8 mouse cellular contexts compared by ENCODE assay signal in genomic region chr19:6979486-6980380, GRCm38 (mm10). TPM values are rescaled to one million over a fixed set of nuclear protein-coding genes. Genes with fewer than 3 reads are reported as not detected.
DNase-seq lines count a peak whose midpoint lies in the region; ATAC-seq and TF ChIP-seq lines count a peak whose summit lies in the region.

No protein-coding gene starts in this region.

- peak overlapping the region; percentile 94 for H3K4me2 ChIP-seq in heart, embryonic 11.5 days
- peak overlapping the region; percentile 84 for H3K4me2 ChIP-seq in kidney, embryonic 16.5 days (replicated peaks; ENCODE audit: low read depth, low read length)
- peak overlapping the region; percentile 100 for H3K4me2 ChIP-seq in myocyte (ENCODE audit: low read depth)

- peaks cover 64% of the 10 kb centered on the region for H3K4me1 ChIP-seq in erythroblast, embryonic 14.5 days (ENCODE audit: control insufficient read depth)
- peaks cover 39% of the 10 kb centered on the region for H3K4me1 ChIP-seq in heart, embryonic 11.5 days (ENCODE audit: control insufficient read depth, insufficient read depth, low read length)
- H3K4me1 ChIP-seq in kidney, embryonic 16.5 days (ENCODE audit: insufficient read depth, low read length) = peaks cover 41% of the 10 kb centered on the region
- peaks cover 22% of the 10 kb centered on the region for H3K4me1 ChIP-seq in liver, adult 2 months (ENCODE audit: control insufficient read depth, insufficient read depth, low read length)

- peak; percentile 99 for DNase-seq in brain, embryonic 14.5 days (ENCODE audit: low read depth)
- peak; percentile 98 for DNase-seq in liver, adult 2 months (ENCODE audit: extremely low read depth, low read depth, low spot score)
- peak; percentile 100 for DNase-seq in splenic B cell, adult 2 months (ENCODE audit: low read depth, low spot score)

- H3K79me3 ChIP-seq in C2C12 (ENCODE audit: low read depth) = peaks cover 31% of the 10 kb centered on the region

- H3K79me2 ChIP-seq in C2C12 (ENCODE audit: control insufficient read depth, insufficient read depth) = peaks cover 52% of the 10 kb centered on the region
- peaks cover 8% of the 10 kb centered on the region; the same call in 1 of the 2 replicates for H3K79me2 ChIP-seq in liver, adult 2 months (ENCODE audit: control insufficient read depth, insufficient read depth, low read length)
- H3K79me2 ChIP-seq in myocyte (ENCODE audit: control insufficient read depth, insufficient read depth) = peaks cover 46% of the 10 kb centered on the region

- TF ChIP-seq CTCF in C2C12 (IDR thresholded peaks at IDR 0.05; ENCODE audit: control insufficient read depth, insufficient read depth, insufficient read length) = peak; percentile 83
- TF ChIP-seq CTCF in brain, embryonic 14.5 days (IDR thresholded peaks at IDR 0.05; ENCODE audit: borderline replicate concordance, extremely low read depth, insufficient read depth, insufficient read length) = peak; percentile 65
- TF ChIP-seq CTCF in liver, adult 2 months (IDR thresholded peaks at IDR 0.05; ENCODE audit: low read depth, low read length) = peak; percentile 74

- WGBS in heart, embryonic 11.5 days (ENCODE audit: insufficient replicate concordance) = under 1% methylated on average over 53 of the region's 59 CpGs
- under 1% methylated on average over 57 of the region's 59 CpGs for WGBS in kidney, embryonic 16.5 days
- WGBS in liver, adult 2 months = 1% methylated on average over 58 of the region's 59 CpGs

- peak; percentile 90 for ATAC-seq in heart, embryonic 11.5 days (replicated peaks; ENCODE audit: insufficient number of reproducible peaks, low FRiP score, low TSS enrichment)
- ATAC-seq in kidney, embryonic 16.5 days (ENCODE audit: low FRiP score, low TSS enrichment) = peak; percentile 93

- H3K27me3 ChIP-seq in C2C12 (ENCODE audit: control insufficient read depth, insufficient read depth, insufficient read length) (no peaks in the 10 kb centered on the region), myocyte (ENCODE audit: control insufficient read depth, insufficient read depth, insufficient read length) (no peaks in the 10 kb centered on the region)
- H3K27me3 ChIP-seq in erythroblast, embryonic 14.5 days (ENCODE audit: control insufficient read depth) = no peaks in the 10 kb centered on the region
- no peaks in the 10 kb centered on the region for H3K27me3 ChIP-seq in heart, embryonic 11.5 days (ENCODE audit: control insufficient read depth, insufficient read depth, low read length)
- no peaks in the 10 kb centered on the region for H3K27me3 ChIP-seq in kidney, embryonic 16.5 days (ENCODE audit: insufficient read depth, low read length)
- H3K27me3 ChIP-seq in liver, adult 2 months (ENCODE audit: control insufficient read depth, insufficient read depth, low read length) = no peaks in the 10 kb centered on the region
- H3K27me3 ChIP-seq in splenic B cell, adult 2 months (ENCODE audit: control insufficient read depth, insufficient read depth, low read length, poor library complexity, severe bottlenecking) = no peaks in the 10 kb centered on the region

- H3K36me3 ChIP-seq in C2C12 (ENCODE audit: control insufficient read depth, insufficient read depth) (peaks cover 51% of the 10 kb centered on the region), myocyte (ENCODE audit: control insufficient read depth, insufficient read depth) (peaks cover 14% of the 10 kb centered on the region)
- H3K36me3 ChIP-seq in erythroblast, embryonic 14.5 days (ENCODE audit: control insufficient read depth) = peaks cover 46% of the 10 kb centered on the region
- peaks cover 23% of the 10 kb centered on the region for H3K36me3 ChIP-seq in heart, embryonic 11.5 days (ENCODE audit: control insufficient read depth, insufficient read depth, low read length)
- H3K36me3 ChIP-seq in kidney, embryonic 16.5 days (ENCODE audit: insufficient read depth, low read length) = peaks cover 26% of the 10 kb centered on the region
- H3K36me3 ChIP-seq in liver, adult 2 months (ENCODE audit: control insufficient read depth, insufficient read depth, low read length) = peaks cover 3% of the 10 kb centered on the region; the same call in 1 of the 2 replicates
- peaks cover 1% of the 10 kb centered on the region for H3K36me3 ChIP-seq in splenic B cell, adult 2 months (ENCODE audit: control insufficient read depth, insufficient read depth, low read length, poor library complexity, severe bottlenecking)

- H3K9ac ChIP-seq in heart, embryonic 11.5 days (ENCODE audit: low read depth, low read length) = peak overlapping the region; percentile 89
- peak overlapping the region; percentile 88 for H3K9ac ChIP-seq in kidney, embryonic 16.5 days (replicated peaks; ENCODE audit: low read length)
- H3K9ac ChIP-seq in liver, adult 2 months (ENCODE audit: low read depth, low read length) = peak overlapping the region; percentile 83

- peak; percentile 68 for TF ChIP-seq POLR2A in brain, embryonic 14.5 days (IDR thresholded peaks at IDR 0.05; ENCODE audit: borderline replicate concordance, extremely low read depth, insufficient read depth, insufficient read length, poor library complexity, severe bottlenecking)
- no peak for TF ChIP-seq POLR2A in liver, adult 2 months (IDR thresholded peaks at IDR 0.05; ENCODE audit: extremely low read depth, insufficient read depth, low read length)
- TF ChIP-seq POLR2A in myocyte (IDR thresholded peaks at IDR 0.05; ENCODE audit: insufficient read length, low read depth) = peak; percentile 62

- H3K4me3 ChIP-seq in C2C12 (ENCODE audit: insufficient read depth, poor library complexity, severe bottlenecking) (peak overlapping the region; percentile 65), myocyte (peak overlapping the region; percentile 83)
- H3K4me3 ChIP-seq in erythroblast, embryonic 14.5 days (replicated peaks) = peak overlapping the region; percentile 89
- H3K4me3 ChIP-seq in heart, embryonic 11.5 days (ENCODE audit: low read depth, low read length) = peak overlapping the region; percentile 74
- peak overlapping the region; percentile 72 for H3K4me3 ChIP-seq in kidney, embryonic 16.5 days (ENCODE audit: low read length)
- peak overlapping the region; percentile 70 for H3K4me3 ChIP-seq in liver, adult 2 months (ENCODE audit: insufficient read depth, low read depth, low read length)

- H3ac ChIP-seq in C2C12 (ENCODE audit: control insufficient read depth, insufficient read length, low read depth) (peak overlapping the region; percentile 81), myocyte (ENCODE audit: control insufficient read depth, insufficient read length) (peak overlapping the region; percentile 50)

- peak overlapping the region; percentile 96 for H3K27ac ChIP-seq in heart, embryonic 11.5 days (ENCODE audit: low read depth, low read length)
- peak overlapping the region; percentile 95 for H3K27ac ChIP-seq in kidney, embryonic 16.5 days (ENCODE audit: low read length)
- H3K27ac ChIP-seq in liver, adult 2 months (replicated peaks; ENCODE audit: insufficient read depth, low read depth, low read length) = peak overlapping the region; percentile 85

- no peaks in the 10 kb centered on the region for H3K9me3 ChIP-seq in erythroblast, embryonic 14.5 days (ENCODE audit: control insufficient read depth, low read length)
- H3K9me3 ChIP-seq in heart, embryonic 11.5 days (replicated peaks; ENCODE audit: control insufficient read depth, low read length) = no peaks in the 10 kb centered on the region
- no peaks in the 10 kb centered on the region for H3K9me3 ChIP-seq in kidney, embryonic 16.5 days (ENCODE audit: low read length)

RNA-seq across cellular contexts. Expression of gene Fkbp2, which starts 0.6 kb away (rescaled TPM):
- 148 TPM for polyA plus RNA-seq in C2C12 (2012; fragmentation: generic; extraction: Trizol)
- 50.3 and 61.0 TPM in 2 replicates for polyA plus RNA-seq in brain, embryonic 14.5 days (2012; rRNA removed)
- 24.5 and 29.1 TPM in 2 replicates for polyA plus RNA-seq in erythroblast, embryonic 14.5 days (2012)
- 84.5 and 88.4 TPM in 2 replicates for polyA plus RNA-seq in heart, embryonic 11.5 days (2014; fragmentation: Nextera tagmentation; extraction: Ambion mirVana)
- polyA plus RNA-seq in kidney, embryonic 16.5 days (2015; fragmentation: Nextera tagmentation; extraction: Ambion mirVana) = 139 and 150 TPM in 2 replicates
- total RNA-seq in liver, adult 2 months (2014; rRNA removed) = 66.2 and 92.8 TPM in 2 replicates
- polyA plus RNA-seq in liver, adult 2 months (2012; rRNA removed) = 60.0 and 97.3 TPM in 2 replicates
- polyA plus RNA-seq in myocyte (2012; fragmentation: generic; extraction: Trizol) = 96.8 TPM

RNA-seq across cellular contexts. Expression of gene Plcb3, which starts 3.5 kb away (rescaled TPM):
- polyA plus RNA-seq in C2C12 (2012; fragmentation: generic; extraction: Trizol) = 51.7 TPM
- polyA plus RNA-seq in brain, embryonic 14.5 days (2012; rRNA removed) = 22.7 and 28.3 TPM in 2 replicates
- polyA plus RNA-seq in erythroblast, embryonic 14.5 days (2012) = 0.12 and 0.22 TPM in 2 replicates
- 17.2 and 20.1 TPM in 2 replicates for polyA plus RNA-seq in heart, embryonic 11.5 days (2014; fragmentation: Nextera tagmentation; extraction: Ambion mirVana)
- polyA plus RNA-seq in kidney, embryonic 16.5 days (2015; fragmentation: Nextera tagmentation; extraction: Ambion mirVana) = 44.1 and 48.8 TPM in 2 replicates
- total RNA-seq in liver, adult 2 months (2014; rRNA removed) = 5.9 and 9.6 TPM in 2 replicates
- 15.7 and 27.6 TPM in 2 replicates for polyA plus RNA-seq in liver, adult 2 months (2012; rRNA removed)
- 34.3 TPM for polyA plus RNA-seq in myocyte (2012; fragmentation: generic; extraction: Trizol)

RNA-seq across cellular contexts. Expression of gene Ppp1r14b, which starts 5.0 kb away (rescaled TPM):
- polyA plus RNA-seq in C2C12 (2012; fragmentation: generic; extraction: Trizol) (1,811 TPM), myocyte (2012; fragmentation: generic; extraction: Trizol) (1,032 TPM)
- polyA plus RNA-seq in brain, embryonic 14.5 days (2012; rRNA removed) = 359 and 550 TPM in 2 replicates
- 15.6 and 17.4 TPM in 2 replicates for polyA plus RNA-seq in erythroblast, embryonic 14.5 days (2012)
- 162 and 177 TPM in 2 replicates for polyA plus RNA-seq in heart, embryonic 11.5 days (2014; fragmentation: Nextera tagmentation; extraction: Ambion mirVana)
- polyA plus RNA-seq in kidney, embryonic 16.5 days (2015; fragmentation: Nextera tagmentation; extraction: Ambion mirVana) = 51.5 and 53.8 TPM in 2 replicates
- total RNA-seq in liver, adult 2 months (2014; rRNA removed) = 14.0 and 24.0 TPM in 2 replicates
- polyA plus RNA-seq in liver, adult 2 months (2012; rRNA removed) = 34.5 and 38.2 TPM in 2 replicates

RNA-seq across cellular contexts. Expression of gene Vegfb, which starts 7.7 kb away (rescaled TPM):
- 37.7 TPM for polyA plus RNA-seq in C2C12 (2012; fragmentation: generic; extraction: Trizol)
- 28.6 and 39.3 TPM in 2 replicates for polyA plus RNA-seq in brain, embryonic 14.5 days (2012; rRNA removed)
- 2.3 and 2.7 TPM in 2 replicates for polyA plus RNA-seq in erythroblast, embryonic 14.5 days (2012)
- 76.9 and 79.1 TPM in 2 replicates for polyA plus RNA-seq in heart, embryonic 11.5 days (2014; fragmentation: Nextera tagmentation; extraction: Ambion mirVana)
- polyA plus RNA-seq in kidney, embryonic 16.5 days (2015; fragmentation: Nextera tagmentation; extraction: Ambion mirVana) = 25.1 and 37.3 TPM in 2 replicates
- total RNA-seq in liver, adult 2 months (2014; rRNA removed) = 1.9 and 3.2 TPM in 2 replicates
- polyA plus RNA-seq in liver, adult 2 months (2012; rRNA removed) = 16.8 and 20.4 TPM in 2 replicates
- polyA plus RNA-seq in myocyte (2012; fragmentation: generic; extraction: Trizol) = 49.2 TPM

RNA-seq across cellular contexts. Expression of gene Dnajc4, which starts 12.6 kb away (rescaled TPM):
- polyA plus RNA-seq in C2C12 (2012; fragmentation: generic; extraction: Trizol) = 12.2 TPM
- 25.7 and 31.3 TPM in 2 replicates for polyA plus RNA-seq in brain, embryonic 14.5 days (2012; rRNA removed)
- polyA plus RNA-seq in erythroblast, embryonic 14.5 days (2012) = 3.8 and 5.5 TPM in 2 replicates
- 26.3 and 28.5 TPM in 2 replicates for polyA plus RNA-seq in heart, embryonic 11.5 days (2014; fragmentation: Nextera tagmentation; extraction: Ambion mirVana)
- 26.8 and 27.3 TPM in 2 replicates for polyA plus RNA-seq in kidney, embryonic 16.5 days (2015; fragmentation: Nextera tagmentation; extraction: Ambion mirVana)
- 11.2 and 13.3 TPM in 2 replicates for total RNA-seq in liver, adult 2 months (2014; rRNA removed)
- 22.3 and 23.7 TPM in 2 replicates for polyA plus RNA-seq in liver, adult 2 months (2012; rRNA removed)
- polyA plus RNA-seq in myocyte (2012; fragmentation: generic; extraction: Trizol) = 28.5 TPM

Comparison
In these comparisons a context has a peak if more than half of its experiments do, and no peak if none do; other contexts are left out.
1. Peak in every context shown above with its lines: DNase-seq, ATAC-seq, H3K4me3 ChIP-seq and H3K27ac ChIP-seq.
2. RNA of gene Plcb3, which starts 3.5 kb away (polyA plus RNA-seq): 51.7 TPM in C2C12 (single experiment), 44.1 to 48.8 TPM in kidney, embryonic 16.5 days, 34.3 TPM in myocyte (single experiment), 15.7 to 27.6 TPM in liver, adult 2 months, 22.7 to 28.3 TPM in brain, embryonic 14.5 days and 17.2 to 20.1 TPM in heart, embryonic 11.5 days; 0.12 to 0.22 TPM in erythroblast, embryonic 14.5 days; every median in the first group is over 10 times any median in the second.